Mouse (Mus musculus): Measurements from ENCODE around the gene Scgb1b2. TPM values are rescaled to one million over a fixed set of nuclear protein-coding genes. Genes with fewer than 3 reads are reported as not detected.

Gene Scgb1b2
- not detected in 2 replicates for total RNA-seq (2014; fragmentation: Nextera tagmentation)
- not detected in 2 replicates for total RNA-seq (2017)

DNA sequence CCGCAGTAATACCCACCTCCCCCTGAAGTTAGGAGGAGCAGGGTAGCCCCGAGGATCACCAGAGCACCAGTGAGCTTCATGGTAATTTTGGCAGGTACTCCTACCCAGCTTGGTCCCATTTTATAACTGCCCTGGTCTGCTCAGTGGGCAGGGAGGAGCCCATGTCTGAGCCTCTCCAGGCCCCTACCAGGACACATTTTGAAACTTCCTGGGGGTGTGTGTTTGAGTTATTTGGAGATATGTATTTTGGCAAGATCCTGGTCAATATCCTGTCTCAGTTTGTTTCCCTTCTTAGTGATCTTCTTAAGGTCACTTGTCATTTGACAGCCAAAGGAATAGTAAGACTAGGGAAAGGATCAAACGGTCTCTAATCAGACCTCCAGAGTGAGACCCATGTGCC, at the start of gene Scgb1b2:
TSS of gene Scgb1b2 (minus strand) at position 101 of the 400 bp plus-strand sequence.
- ATAC-seq (replicated peaks; ENCODE audit: poor library complexity, severe bottlenecking), result no peak

DNA sequence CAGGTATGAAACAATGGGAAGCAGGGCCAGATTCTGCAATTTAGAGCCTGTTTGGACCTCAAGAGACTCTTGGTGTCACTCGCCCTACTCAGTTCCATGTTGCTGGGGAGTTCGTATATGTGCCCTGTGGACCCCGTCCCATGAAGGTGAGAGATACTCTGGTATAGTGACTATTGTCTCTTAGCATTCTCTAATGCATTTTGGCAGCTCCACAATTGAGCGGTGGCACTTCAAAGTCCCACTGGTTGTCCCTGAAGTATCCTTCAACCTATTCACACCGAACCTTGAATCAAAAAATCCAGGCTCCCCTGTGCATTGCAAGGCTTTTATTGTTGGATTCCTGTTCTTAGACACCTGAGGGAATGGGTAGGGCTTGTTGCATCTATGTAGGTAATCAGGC, 1.4 kb downstream of the Scgb1b2 start, which contains the start of gene Scgb2b2:
TSS of gene Scgb2b2 (plus strand) at position 301 of the 400 bp plus-strand sequence.
- no peak for ATAC-seq (replicated peaks; ENCODE audit: poor library complexity, severe bottlenecking)

Other genes starting within 250 kb of the Scgb1b2 start
- 332 and 404 TPM in 2 replicates for gene Fxyd5, start 249.3 kb downstream of the Scgb1b2 start, total RNA-seq (2014; fragmentation: Nextera tagmentation)
- gene Fxyd5, start 249.3 kb downstream of the Scgb1b2 start, total RNA-seq (2017), result 209 and 277 TPM in 2 replicates
- gene Fxyd7, start 240.4 kb downstream of the Scgb1b2 start, total RNA-seq (2014; fragmentation: Nextera tagmentation), result not detected in 2 replicates
- gene Fxyd7, start 240.4 kb downstream of the Scgb1b2 start, total RNA-seq (2017), result not detected in 2 replicates
- not detected in 2 replicates for gene Fxyd1, start 234.6 kb downstream of the Scgb1b2 start, total RNA-seq (2014; fragmentation: Nextera tagmentation)
- not detected in 2 replicates for gene Fxyd1, start 234.6 kb downstream of the Scgb1b2 start, total RNA-seq (2017)
- gene Lgi4, start 232.5 kb downstream of the Scgb1b2 start, total RNA-seq (2014; fragmentation: Nextera tagmentation), result not detected in 2 replicates
- not detected in 2 replicates for gene Lgi4, start 232.5 kb downstream of the Scgb1b2 start, total RNA-seq (2017)
- not detected in 2 replicates for gene Fxyd3, start 215.1 kb downstream of the Scgb1b2 start, total RNA-seq (2014; fragmentation: Nextera tagmentation)
- not detected in 2 replicates for gene Fxyd3, start 215.1 kb downstream of the Scgb1b2 start, total RNA-seq (2017)
- gene Hpn, start 176.5 kb downstream of the Scgb1b2 start, total RNA-seq (2014; fragmentation: Nextera tagmentation), result 11.1 TPM in 1 of 2 replicates, not detected in the other
- gene Hpn, start 176.5 kb downstream of the Scgb1b2 start, total RNA-seq (2017), result not detected in 2 replicates
- not detected in 2 replicates for gene Scn1b, start 164.8 kb downstream of the Scgb1b2 start, total RNA-seq (2014; fragmentation: Nextera tagmentation)
- gene Scn1b, start 164.8 kb downstream of the Scgb1b2 start, total RNA-seq (2017), result not detected in 2 replicates
- gene Gramd1a, start 135.9 kb downstream of the Scgb1b2 start, total RNA-seq (2014; fragmentation: Nextera tagmentation), result 59.3 and 77.5 TPM in 2 replicates
- 21.2 and 36.5 TPM in 2 replicates for gene Gramd1a, start 135.9 kb downstream of the Scgb1b2 start, total RNA-seq (2017)
- gene Scgb2b2, start 1.3 kb downstream of the Scgb1b2 start, total RNA-seq (2014; fragmentation: Nextera tagmentation), result not detected in 2 replicates
- gene Scgb2b2, start 1.3 kb downstream of the Scgb1b2 start, total RNA-seq (2017), result not detected in 2 replicates
- gene Scgb2b3, start 70.3 kb upstream of the Scgb1b2 start, total RNA-seq (2014; fragmentation: Nextera tagmentation), result not detected in 2 replicates
- not detected in 2 replicates for gene Scgb2b3, start 70.3 kb upstream of the Scgb1b2 start, total RNA-seq (2017)
- not detected in 2 replicates for gene Scgb1b3, start 83.8 kb upstream of the Scgb1b2 start, total RNA-seq (2014; fragmentation: Nextera tagmentation)
- gene Scgb1b3, start 83.8 kb upstream of the Scgb1b2 start, total RNA-seq (2017), result not detected in 2 replicates

Data from granulocyte monocyte progenitor cell, adult 5-6 weeks (primary cell).